Mouse (Mus musculus): ENCODE results near the gene Olfr659. TPM values are rescaled to one million over a fixed set of nuclear protein-coding genes. Genes with fewer than 3 reads are reported as not detected.

Gene Olfr659
- total RNA-seq (2012; rRNA removed) = not detected in 2 replicates
- not detected in 2 replicates for total RNA-seq (2014; rRNA removed)
- polyA plus RNA-seq (2012; ENCODE audit: insufficient read length, low read depth) = not detected in 2 replicates

GRCm38 (mm10) chr7:104666453-104666852 lies at the start of gene Olfr659:
TSS of gene Olfr659 (plus strand) at chr7:104666753.
- H3K4me2 ChIP-seq (ENCODE audit: insufficient read depth, low read depth, poor library complexity, severe bottlenecking) = no peak within 1 kb of the TSS

GRCm38 (mm10) chr7:104624494-104624893 lies 42.1 kb upstream of the Olfr659 start, which contains the start of gene Olfr657:
TSS of gene Olfr657 (plus strand) at chr7:104624794.
- H3K4me3 ChIP-seq (replicated peaks in 1 of 3; ENCODE audit: low read depth in 2 of 3, low read length in 2 of 3, poor library complexity in 1 of 3) = no peak within 1 kb of the TSS
- DNase-seq (ENCODE audit: extremely low read depth) = no peak
- H3K27ac ChIP-seq (ENCODE audit: insufficient read depth, low read depth) = no peak within 1 kb of the TSS
- no peaks in the 10 kb centered on the region for H3K79me2 ChIP-seq (replicated peaks; ENCODE audit: control insufficient read depth, extremely low read depth, insufficient read depth, poor library complexity, severe bottlenecking)
- H3K27me3 ChIP-seq (replicated peaks) = no peaks in the 10 kb centered on the region
- H3K4me2 ChIP-seq (ENCODE audit: insufficient read depth, low read depth, poor library complexity, severe bottlenecking) = no peak within 1 kb of the TSS
- TF ChIP-seq ZKSCAN1 (IDR thresholded peaks at IDR 0.05; ENCODE audit: borderline replicate concordance, low read depth, low read length) (no peak), SMC3 (IDR thresholded peaks at IDR 0.05; ENCODE audit: low read depth, low read length) (no peak), NELFE (IDR thresholded peaks at IDR 0.05; ENCODE audit: low read depth, low read length) (no peak), ELF1 (IDR thresholded peaks at IDR 0.05; ENCODE audit: low read depth, low read length) (no peak), HCFC1 (IDR thresholded peaks at IDR 0.05; ENCODE audit: low read depth, low read length) (no peak), MYC (IDR thresholded peaks at IDR 0.05; ENCODE audit: low read depth, low read length) (no peak), SIN3A (IDR thresholded peaks at IDR 0.05; ENCODE audit: low read length) (no peak), POLR2AphosphoS2 (IDR thresholded peaks at IDR 0.05; ENCODE audit: low read depth, low read length) (no peak), E2F4 (IDR thresholded peaks at IDR 0.05; ENCODE audit: insufficient replicate concordance, low read depth, low read length) (no peak), TCF12 (IDR thresholded peaks at IDR 0.05; ENCODE audit: low read depth, low read length) (no peak), MAZ (IDR thresholded peaks at IDR 0.05; ENCODE audit: low read depth, low read length) (no peak), KAT2A (IDR thresholded peaks at IDR 0.05; ENCODE audit: insufficient replicate concordance, low read length) (no peak), JUN (IDR thresholded peaks at IDR 0.05; ENCODE audit: insufficient read depth, low read depth, low read length) (no peak), UBTF (IDR thresholded peaks at IDR 0.05; ENCODE audit: low read depth, low read length) (no peak), RAD21 (IDR thresholded peaks at IDR 0.05; ENCODE audit: low read depth, low read length) (no peak), ZC3H11A (IDR thresholded peaks at IDR 0.05; ENCODE audit: low read depth, low read length) (no peak), JUND (conservative IDR thresholded peaks at IDR 0.05; ENCODE audit: low read depth, low read length) (no peak), USF2 (conservative IDR thresholded peaks at IDR 0.05; ENCODE audit: low read depth, low read length) (no peak), ZMIZ1 (IDR thresholded peaks at IDR 0.05; ENCODE audit: low read depth, low read length) (no peak), CHD2 (IDR thresholded peaks at IDR 0.05; ENCODE audit: low read length) (no peak)
- H3K36me3 ChIP-seq (replicated peaks in 1 of 2; ENCODE audit: control insufficient read depth in 1 of 2, insufficient read depth in 1 of 2, low read length in 1 of 2) = no peaks in the 10 kb centered on the region
- H3K9ac ChIP-seq (ENCODE audit: insufficient read depth, low read depth) = no peak within 1 kb of the TSS
- in situ Hi-C loops (cut with MboI; ENCODE audit: low pct_ligation_motif_present, low pct_unique_long_range_greater_than_20kb, low sequenced_read_pairs) = no loop called here
- H3K4me1 ChIP-seq (ENCODE audit: control insufficient read depth in 1 of 2, insufficient read depth in 2 of 2) = no peaks in the 10 kb centered on the region
- dilution Hi-C loops (cut with MboI; ENCODE audit: extremely low pct_ligation_motif_present, extremely low pct_unique_long_range_greater_than_20kb, low sequenced_read_pairs) = no loop called here
- no peaks in the 10 kb centered on the region for H3K9me3 ChIP-seq (replicated peaks; ENCODE audit: low read length)

More at GRCm38 (mm10) chr7:104666453-104666852, at the start of gene Olfr659:
- no peaks in the 10 kb centered on the region for H3K79me2 ChIP-seq (replicated peaks; ENCODE audit: control insufficient read depth, extremely low read depth, insufficient read depth, poor library complexity, severe bottlenecking)
- no peaks in the 10 kb centered on the region for H3K9me3 ChIP-seq (replicated peaks; ENCODE audit: low read length)
- no peak for DNase-seq (ENCODE audit: extremely low read depth)
- no peak within 1 kb of the TSS for H3K9ac ChIP-seq (ENCODE audit: insufficient read depth, low read depth)
- no peaks in the 10 kb centered on the region for H3K36me3 ChIP-seq (replicated peaks in 1 of 2; ENCODE audit: control insufficient read depth in 1 of 2, insufficient read depth in 1 of 2, low read length in 1 of 2)
- H3K4me3 ChIP-seq (replicated peaks in 1 of 3; ENCODE audit: low read depth in 2 of 3, low read length in 2 of 3, poor library complexity in 1 of 3) = no peak within 1 kb of the TSS
- H3K27ac ChIP-seq (ENCODE audit: insufficient read depth, low read depth) = no peak within 1 kb of the TSS
- TF ChIP-seq EP300 (IDR thresholded peaks at IDR 0.05; ENCODE audit: low read length) (no peak), CHD1 (IDR thresholded peaks at IDR 0.05; ENCODE audit: low read depth, low read length) (no peak), JUND (conservative IDR thresholded peaks at IDR 0.05; ENCODE audit: low read depth, low read length) (no peak), CHD2 (IDR thresholded peaks at IDR 0.05; ENCODE audit: low read length) (no peak), ZNF384 (IDR thresholded peaks at IDR 0.05; ENCODE audit: low read depth, low read length) (no peak), TBP (conservative IDR thresholded peaks at IDR 0.05; ENCODE audit: low read depth, low read length) (no peak), HCFC1 (IDR thresholded peaks at IDR 0.05; ENCODE audit: low read depth, low read length) (no peak), ZKSCAN1 (IDR thresholded peaks at IDR 0.05; ENCODE audit: borderline replicate concordance, low read depth, low read length) (no peak), BHLHE40 (IDR thresholded peaks at IDR 0.05; ENCODE audit: low read depth, low read length) (no peak), RAD21 (IDR thresholded peaks at IDR 0.05; ENCODE audit: low read depth, low read length) (no peak), MYC (IDR thresholded peaks at IDR 0.05; ENCODE audit: low read depth, low read length) (no peak), E2F4 (IDR thresholded peaks at IDR 0.05; ENCODE audit: insufficient replicate concordance, low read depth, low read length) (no peak), ELF1 (IDR thresholded peaks at IDR 0.05; ENCODE audit: low read depth, low read length) (no peak), IRF4 (IDR thresholded peaks at IDR 0.05; ENCODE audit: low read depth, low read length) (no peak), ZMIZ1 (IDR thresholded peaks at IDR 0.05; ENCODE audit: low read depth, low read length) (no peak), RCOR1 (conservative IDR thresholded peaks at IDR 0.05; ENCODE audit: low read depth, low read length) (no peak), UBTF (IDR thresholded peaks at IDR 0.05; ENCODE audit: low read depth, low read length) (no peak), CTCF (conservative IDR thresholded peaks at IDR 0.05 in 1 of 2, IDR thresholded peaks at IDR 0.05 in 1 of 2; ENCODE audit: low read depth in 2 of 2, low read length in 2 of 2) (no peak), MAZ (IDR thresholded peaks at IDR 0.05; ENCODE audit: low read depth, low read length) (no peak)
- H3K27me3 ChIP-seq (replicated peaks) = no peaks in the 10 kb centered on the region
- dilution Hi-C loops (cut with MboI; ENCODE audit: extremely low pct_ligation_motif_present, extremely low pct_unique_long_range_greater_than_20kb, low sequenced_read_pairs) (no loop called here), in situ Hi-C loops (cut with MboI; ENCODE audit: low pct_ligation_motif_present, low pct_unique_long_range_greater_than_20kb, low sequenced_read_pairs) (no loop called here)
- H3K4me1 ChIP-seq (ENCODE audit: control insufficient read depth in 1 of 2, insufficient read depth in 2 of 2) = peaks cover 0 to 10% of the 10 kb centered on the region in 2 experiments; a peak in 1 of 4 replicates
